In the genomic region with DNA sequence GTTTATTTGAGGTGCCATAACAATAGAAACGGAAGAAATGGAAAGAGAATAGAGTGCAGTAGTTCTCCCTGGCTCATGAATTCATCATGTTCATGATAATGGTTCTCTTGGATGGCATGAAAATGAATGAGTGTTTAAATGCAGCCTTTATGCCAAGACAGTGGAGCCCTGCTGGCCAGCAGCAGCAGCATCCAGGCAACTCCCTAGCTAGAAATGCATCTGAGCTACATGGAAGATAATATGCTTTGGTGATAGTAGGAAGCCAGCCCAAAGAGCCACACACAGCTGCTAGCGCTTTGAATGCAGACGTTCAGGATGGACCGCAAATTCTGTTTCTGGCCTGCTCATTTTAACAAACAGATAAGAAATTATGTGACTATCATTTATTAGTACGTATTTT, we compare ENCODE assay signal across 19 mouse cellular contexts.
DNase-seq lines count a peak whose midpoint lies in the region; ATAC-seq and TF ChIP-seq lines count a peak whose summit lies in the region.
"Had no signal": no experiment of that assay in that cellular context is flagged by ENCODE, and none has a peak within 500 bp of the region (broad histone marks: within the 10 kb centered on the region; RNA-seq: fewer than 3 reads in every experiment).

No protein-coding gene starts in this region.

- no peak overlapping the region for H3K4me2 ChIP-seq in hindbrain, embryonic 11.5 days (replicated peaks; ENCODE audit: low read depth, low read length)
- no peak overlapping the region for H3K4me2 ChIP-seq in midbrain, postnatal 0 days (ENCODE audit: low read depth, low read length, poor library complexity, severe bottlenecking)
- no peak overlapping the region for H3K4me2 ChIP-seq in intestine, postnatal 0 days (replicated peaks; ENCODE audit: low read depth)
- H3K4me2 ChIP-seq: embryonic facial prominence, embryonic 13.5 days; intestine, embryonic 15.5 days; limb, embryonic 15.5 days had no signal

- H3K36me3 ChIP-seq in hindbrain, embryonic 11.5 days (ENCODE audit: control insufficient read depth, insufficient read depth, low read length): no peaks in the 10 kb centered on the region
- H3K36me3 ChIP-seq in midbrain, postnatal 0 days (ENCODE audit: insufficient read depth, low read length): no peaks in the 10 kb centered on the region
- H3K36me3 ChIP-seq in intestine, postnatal 0 days (ENCODE audit: control insufficient read depth, insufficient read depth): no peaks in the 10 kb centered on the region
- H3K36me3 ChIP-seq: embryonic facial prominence, embryonic 13.5 days; intestine, embryonic 15.5 days; limb, embryonic 15.5 days had no signal

- 43% methylated on average over 5 of the region's 5 CpGs for WGBS in hindbrain, embryonic 11.5 days
- 56% methylated on average over 5 of the region's 5 CpGs for WGBS in midbrain, postnatal 0 days
- 80% methylated on average over 5 of the region's 5 CpGs for WGBS in intestine, postnatal 0 days

- no peaks in the 10 kb centered on the region for H3K9me3 ChIP-seq in hindbrain, embryonic 11.5 days (ENCODE audit: control insufficient read depth, low read length)
- H3K9me3 ChIP-seq in midbrain, postnatal 0 days (ENCODE audit: low read length): no peaks in the 10 kb centered on the region
- H3K9me3 ChIP-seq in intestine, postnatal 0 days (ENCODE audit: control insufficient read depth): no peaks in the 10 kb centered on the region
- H3K9me3 ChIP-seq: embryonic facial prominence, embryonic 13.5 days; intestine, embryonic 15.5 days; limb, embryonic 15.5 days had no signal

- H3K27me3 ChIP-seq in hindbrain, embryonic 11.5 days (ENCODE audit: control insufficient read depth, insufficient read depth, low read length): no peaks in the 10 kb centered on the region
- no peaks in the 10 kb centered on the region for H3K27me3 ChIP-seq in midbrain, postnatal 0 days (ENCODE audit: insufficient read depth, low read length)
- no peaks in the 10 kb centered on the region for H3K27me3 ChIP-seq in intestine, postnatal 0 days (replicated peaks; ENCODE audit: control insufficient read depth, insufficient read depth, low read length)
- H3K27me3 ChIP-seq: embryonic facial prominence, embryonic 13.5 days; intestine, embryonic 15.5 days; limb, embryonic 15.5 days had no signal

- H3K9ac ChIP-seq in hindbrain, embryonic 11.5 days (ENCODE audit: low read depth, low read length): no peak overlapping the region
- H3K9ac ChIP-seq in midbrain, postnatal 0 days (replicated peaks; ENCODE audit: low read length, poor library complexity, severe bottlenecking): no peak overlapping the region
- no peak overlapping the region for H3K9ac ChIP-seq in intestine, postnatal 0 days (ENCODE audit: low read depth, low read length)
- H3K9ac ChIP-seq: embryonic facial prominence, embryonic 13.5 days; intestine, embryonic 15.5 days; limb, embryonic 15.5 days; liver, postnatal 0 days had no signal

- ATAC-seq in frontal cortex, adult (ENCODE audit: low TSS enrichment): peak; percentile 99
- peak; percentile 84 for ATAC-seq in hindbrain, embryonic 11.5 days (ENCODE audit: low FRiP score)
- no peak for ATAC-seq in midbrain, postnatal 0 days (ENCODE audit: low FRiP score)
- no peak for ATAC-seq in intestine, postnatal 0 days
- no peak for ATAC-seq in CD4-positive, CD25-positive, alpha-beta regulatory T cell, adult 4 months
- ATAC-seq in erythroid progenitor cell, adult 5-6 weeks (replicated peaks; ENCODE audit: low FRiP score, poor library complexity, severe bottlenecking): no peak
- ATAC-seq: intestine, embryonic 15.5 days; liver, postnatal 0 days had no signal

- H3K27ac ChIP-seq in hindbrain, embryonic 11.5 days (ENCODE audit: low read depth, low read length): 0 out of 2 replicates have a peak overlapping the region, but pooled peaks have one; percentile 30
- H3K27ac ChIP-seq in midbrain, postnatal 0 days (ENCODE audit: low read depth, low read length): no peak overlapping the region
- no peak overlapping the region for H3K27ac ChIP-seq in intestine, postnatal 0 days (ENCODE audit: low read depth, low read length)
- H3K27ac ChIP-seq: embryonic facial prominence, embryonic 13.5 days; intestine, embryonic 15.5 days; kidney, postnatal 0 days; limb, embryonic 15.5 days had no signal

- no peak for TF ChIP-seq CTCF in midbrain, postnatal 0 days (IDR thresholded peaks at IDR 0.05)
- TF ChIP-seq CTCF in intestine, postnatal 0 days (IDR thresholded peaks at IDR 0.05; ENCODE audit: low read depth): no peak

- H3K4me1 ChIP-seq in hindbrain, embryonic 11.5 days (replicated peaks; ENCODE audit: control insufficient read depth, insufficient read depth, low read length): no peaks in the 10 kb centered on the region
- H3K4me1 ChIP-seq in midbrain, postnatal 0 days (ENCODE audit: insufficient read depth, low read length): no peaks in the 10 kb centered on the region
- H3K4me1 ChIP-seq in intestine, postnatal 0 days (replicated peaks; ENCODE audit: control insufficient read depth, insufficient read depth, low read length): no peaks in the 10 kb centered on the region
- H3K4me1 ChIP-seq: embryonic facial prominence, embryonic 13.5 days; intestine, embryonic 15.5 days; limb, embryonic 15.5 days had no signal

- DNase-seq in frontal cortex, postnatal 25 days (ENCODE audit: low spot score in 2 of 2): no peak
- DNase-seq in brain, embryonic 18.5 days (ENCODE audit: low read depth, low spot score): peak; percentile 12
- DNase-seq in hindbrain, embryonic 11.5 days (ENCODE audit: low spot score): peak; percentile 49
- peak; percentile 63 for DNase-seq in midbrain, postnatal 0 days (ENCODE audit: low spot score)
- DNase-seq: adrenal gland, postnatal 14 days; cerebellum, postnatal 25 days; gastrocnemius, postnatal 14 days; heart, postnatal 14 days; liver, postnatal 0 days; right cerebral cortex, postnatal 25 days; thymus, adult 18-20 months had no signal

- H3K4me3 ChIP-seq in hindbrain, embryonic 11.5 days (ENCODE audit: low read depth, low read length): no peak overlapping the region
- H3K4me3 ChIP-seq in midbrain, postnatal 0 days (ENCODE audit: low read depth, low read length): no peak overlapping the region
- no peak overlapping the region for H3K4me3 ChIP-seq in intestine, postnatal 0 days (ENCODE audit: low read depth, low read length)
- H3K4me3 ChIP-seq: embryonic facial prominence, embryonic 13.5 days; intestine, embryonic 15.5 days; limb, embryonic 15.5 days had no signal

Comparison
In these comparisons a context has a peak if more than half of its experiments do, and no peak if none do; other contexts are left out.
1. ATAC-seq: peak in frontal cortex, adult (single experiment) and hindbrain, embryonic 11.5 days (single experiment); none in midbrain, postnatal 0 days (single experiment), intestine, postnatal 0 days (single experiment), CD4-positive, CD25-positive, alpha-beta regulatory T cell, adult 4 months (single experiment) and erythroid progenitor cell, adult 5-6 weeks (single experiment).
2. DNase-seq: peak in brain, embryonic 18.5 days (single experiment), hindbrain, embryonic 11.5 days (single experiment) and midbrain, postnatal 0 days (single experiment); none in frontal cortex, postnatal 25 days (0 of 2).